Mouse (Mus musculus): ENCODE results near the gene Uggt2. TPM values are rescaled to one million over a fixed set of nuclear protein-coding genes. Genes with fewer than 3 reads are reported as not detected.

Uggt2 gene
- polyA plus RNA-seq, 1 experiment from 2014 or later = 5.9 TPM

- Histone ChIP-seq H3K4me3 (ENCODE audit: low read depth, low read length) (no peak overlapping the region), H3K27me3 (replicated peaks; ENCODE audit: insufficient read depth, low read length) (no peaks in the 10 kb centered on the region), H3K27ac (ENCODE audit: low read length) (no peak overlapping the region), H3K9ac (replicated peaks; ENCODE audit: low read depth) (no peak overlapping the region), H3K4me2 (replicated peaks; ENCODE audit: low read depth, low read length) (no peak overlapping the region), H3K4me1 (ENCODE audit: insufficient read depth, low read depth, low read length) (no peaks in the 10 kb centered on the region), H3K9me3 (ENCODE audit: low read length) (no peaks in the 10 kb centered on the region), H3K36me3 (ENCODE audit: insufficient read depth, low read length) (no peaks in the 10 kb centered on the region)
- 37% methylated on average over 4 of the region's 4 CpGs for WGBS
- ATAC-seq (peak; percentile 80), DNase-seq (ENCODE audit: low spot score) (peak; percentile 89)
- TF ChIP-seq EP300 (IDR thresholded peaks at IDR 0.05) (no peak), CTCF (IDR thresholded peaks at IDR 0.05) (peak; percentile 94)
These were observed 72.1 kb downstream of the Uggt2 start for GRCm38 (mm10) chr14:119027130-119027529.

- Histone ChIP-seq H3K4me3 (ENCODE audit: low read depth, low read length) (no peak overlapping the region), H3K9me3 (ENCODE audit: low read length) (no peaks in the 10 kb centered on the region), H3K27ac (ENCODE audit: low read length) (no peak overlapping the region), H3K27me3 (replicated peaks; ENCODE audit: insufficient read depth, low read length) (no peaks in the 10 kb centered on the region), H3K9ac (replicated peaks; ENCODE audit: low read depth) (no peak overlapping the region), H3K36me3 (ENCODE audit: insufficient read depth, low read length) (no peaks in the 10 kb centered on the region), H3K4me1 (ENCODE audit: insufficient read depth, low read depth, low read length) (no peaks in the 10 kb centered on the region), H3K4me2 (replicated peaks; ENCODE audit: low read depth, low read length) (no peak overlapping the region)
- ATAC-seq (no peak), DNase-seq (ENCODE audit: low spot score) (peak; percentile 25)
- 65% methylated on average over 5 of the region's 5 CpGs for WGBS
- TF ChIP-seq CTCF (IDR thresholded peaks at IDR 0.05) = peak; percentile 55
- TF ChIP-seq EP300 (IDR thresholded peaks at IDR 0.05) = no peak
These were observed 73.3 kb downstream of the Uggt2 start for GRCm38 (mm10) chr14:119025889-119026288.

GRCm38 (mm10) chr14:119013549-119013948 lies 85.7 kb downstream of the Uggt2 start:
- DNase-seq (ENCODE audit: low spot score) (no peak), ATAC-seq (no peak)
- TF ChIP-seq EP300 (IDR thresholded peaks at IDR 0.05) (no peak), CTCF (IDR thresholded peaks at IDR 0.05) (no peak)
- H3K36me3 ChIP-seq (ENCODE audit: insufficient read depth, low read length) = no peaks in the 10 kb centered on the region
- WGBS = 82% methylated on average over 12 of the region's 12 CpGs
- H3K27ac ChIP-seq (ENCODE audit: low read length) = no peak overlapping the region
- H3K27me3 ChIP-seq (replicated peaks; ENCODE audit: insufficient read depth, low read length) = no peaks in the 10 kb centered on the region
- no peaks in the 10 kb centered on the region for H3K9me3 ChIP-seq (ENCODE audit: low read length)
- no peak overlapping the region for H3K4me2 ChIP-seq (replicated peaks; ENCODE audit: low read depth, low read length)
- no peaks in the 10 kb centered on the region for H3K4me1 ChIP-seq (ENCODE audit: insufficient read depth, low read depth, low read length)
- H3K9ac ChIP-seq (replicated peaks; ENCODE audit: low read depth) = no peak overlapping the region
- no peak overlapping the region for H3K4me3 ChIP-seq (ENCODE audit: low read depth, low read length)

GRCm38 (mm10) chr14:119012607-119013431 lies 86.4 kb downstream of the Uggt2 start:
- WGBS = 67% methylated on average over 23 of the region's 23 CpGs
- no peak overlapping the region for H3K9ac ChIP-seq (replicated peaks; ENCODE audit: low read depth)
- TF ChIP-seq EP300 (IDR thresholded peaks at IDR 0.05) (no peak), CTCF (IDR thresholded peaks at IDR 0.05) (no peak)
- ATAC-seq = no peak
- no peaks in the 10 kb centered on the region for H3K9me3 ChIP-seq (ENCODE audit: low read length)
- no peaks in the 10 kb centered on the region for H3K36me3 ChIP-seq (ENCODE audit: insufficient read depth, low read length)
- H3K27ac ChIP-seq (ENCODE audit: low read length) = no peak overlapping the region
- no peak overlapping the region for H3K4me2 ChIP-seq (replicated peaks; ENCODE audit: low read depth, low read length)
- H3K4me3 ChIP-seq (ENCODE audit: low read depth, low read length) = no peak overlapping the region
- no peaks in the 10 kb centered on the region for H3K27me3 ChIP-seq (replicated peaks; ENCODE audit: insufficient read depth, low read length)
- DNase-seq (ENCODE audit: low spot score) = no peak
- no peaks in the 10 kb centered on the region for H3K4me1 ChIP-seq (ENCODE audit: insufficient read depth, low read depth, low read length)

GRCm38 (mm10) chr14:119009531-119009930 lies 89.7 kb downstream of the Uggt2 start:
- DNase-seq (ENCODE audit: low spot score) (no peak), ATAC-seq (no peak)
- TF ChIP-seq CTCF (IDR thresholded peaks at IDR 0.05) = no peak
- no peak for TF ChIP-seq EP300 (IDR thresholded peaks at IDR 0.05)
- WGBS = 97% methylated on average over 2 of the region's 2 CpGs
- Histone ChIP-seq H3K9me3 (ENCODE audit: low read length) (no peaks in the 10 kb centered on the region), H3K36me3 (ENCODE audit: insufficient read depth, low read length) (no peaks in the 10 kb centered on the region), H3K4me2 (replicated peaks; ENCODE audit: low read depth, low read length) (no peak overlapping the region), H3K27me3 (replicated peaks; ENCODE audit: insufficient read depth, low read length) (no peaks in the 10 kb centered on the region), H3K27ac (ENCODE audit: low read length) (no peak overlapping the region), H3K4me3 (ENCODE audit: low read depth, low read length) (no peak overlapping the region), H3K4me1 (ENCODE audit: insufficient read depth, low read depth, low read length) (no peaks in the 10 kb centered on the region), H3K9ac (replicated peaks; ENCODE audit: low read depth) (no peak overlapping the region)

- no peaks in the 10 kb centered on the region for H3K9me3 ChIP-seq (ENCODE audit: low read length)
- ATAC-seq (no peak), DNase-seq (ENCODE audit: low spot score) (no peak)
- H3K27me3 ChIP-seq (replicated peaks; ENCODE audit: insufficient read depth, low read length) = no peaks in the 10 kb centered on the region
- peak overlapping the region; percentile 68 for H3K4me2 ChIP-seq (replicated peaks; ENCODE audit: low read depth, low read length)
- H3K36me3 ChIP-seq (ENCODE audit: insufficient read depth, low read length) = no peaks in the 10 kb centered on the region
- no peak for TF ChIP-seq CTCF (IDR thresholded peaks at IDR 0.05)
- TF ChIP-seq EP300 (IDR thresholded peaks at IDR 0.05) = no peak
- peak overlapping the region; percentile 50 for H3K4me3 ChIP-seq (ENCODE audit: low read depth, low read length)
- H3K27ac ChIP-seq (ENCODE audit: low read length) = peak overlapping the region; percentile 62
- no peaks in the 10 kb centered on the region for H3K4me1 ChIP-seq (ENCODE audit: insufficient read depth, low read depth, low read length)
- 48% methylated on average over 7 of the region's 7 CpGs for WGBS
- peak overlapping the region; percentile 24; the same call in 1 of the 2 replicates for H3K9ac ChIP-seq (replicated peaks; ENCODE audit: low read depth)
These were observed 91.1 kb downstream of the Uggt2 start for GRCm38 (mm10) chr14:119008031-119008590.
